Mouse (Mus musculus): ENCODE data around the gene Gm5108. TPM values are rescaled to one million over a fixed set of nuclear protein-coding genes. Genes with fewer than 3 reads are reported as not detected.

The Gm5108 gene
- polyA plus RNA-seq, 1 experiment = not detected

GRCm38 (mm10) chr5:67944074-67944785 lies 2.8 kb downstream of the Gm5108 start:
- Histone ChIP-seq H3K27me3 (ENCODE audit: control insufficient read depth, insufficient read depth, insufficient read length) (no peaks in the 10 kb centered on the region), H3K79me3 (ENCODE audit: low read depth) (no peaks in the 10 kb centered on the region), H3K79me2 (ENCODE audit: control insufficient read depth, insufficient read depth) (no peaks in the 10 kb centered on the region), H3K4me3 (ENCODE audit: insufficient read depth, poor library complexity, severe bottlenecking) (no peak overlapping the region), H3K36me3 (ENCODE audit: control insufficient read depth, insufficient read depth) (no peaks in the 10 kb centered on the region), H3ac (ENCODE audit: control insufficient read depth, insufficient read length, low read depth) (no peak overlapping the region)
- TF ChIP-seq CEBPB (IDR thresholded peaks at IDR 0.05; ENCODE audit: low read depth) (no peak), MAX (IDR thresholded peaks at IDR 0.05) (no peak), FOSL1 (IDR thresholded peaks at IDR 0.05; ENCODE audit: insufficient read depth, low read length, poor library complexity, severe bottlenecking) (no peak), USF1 (IDR thresholded peaks at IDR 0.05; ENCODE audit: low read depth) (no peak), CTCF (IDR thresholded peaks at IDR 0.05; ENCODE audit: control insufficient read depth, insufficient read depth, insufficient read length) (no peak), MYOG (IDR thresholded peaks at IDR 0.05; ENCODE audit: control insufficient read depth, extremely low read depth, insufficient read length) (no peak), MYOD1 (IDR thresholded peaks at IDR 0.05; ENCODE audit: control insufficient read depth, insufficient read length, low read depth) (no peak)

- no peak within 1 kb of the TSS for H3K4me3 ChIP-seq (ENCODE audit: insufficient read depth, poor library complexity, severe bottlenecking)
- H3K27me3 ChIP-seq (ENCODE audit: control insufficient read depth, insufficient read depth, insufficient read length) = no peaks in the 10 kb centered on the region
Measured at GRCm38 (mm10) chr5:67946321-67946720, 4.9 kb downstream of the Gm5108 start, which contains the start of gene Gm21905. TSS of gene Gm21905 (minus strand) at chr5:67946421.

GRCm38 (mm10) chr5:67947006-67947405 lies 5.5 kb downstream of the Gm5108 start:
- H3K27me3 ChIP-seq (ENCODE audit: control insufficient read depth, insufficient read depth, insufficient read length) = no peaks in the 10 kb centered on the region
- H3K79me2 ChIP-seq (ENCODE audit: control insufficient read depth, insufficient read depth) = no peaks in the 10 kb centered on the region
- no peak overlapping the region for H3K4me3 ChIP-seq (ENCODE audit: insufficient read depth, poor library complexity, severe bottlenecking)
- H3K79me3 ChIP-seq (ENCODE audit: low read depth) = no peaks in the 10 kb centered on the region
- TF ChIP-seq CEBPB (IDR thresholded peaks at IDR 0.05; ENCODE audit: low read depth) = no peak
- TF ChIP-seq FOSL1 (IDR thresholded peaks at IDR 0.05; ENCODE audit: insufficient read depth, low read length, poor library complexity, severe bottlenecking) = no peak
- TF ChIP-seq MYOD1 (IDR thresholded peaks at IDR 0.05; ENCODE audit: control insufficient read depth, insufficient read length, low read depth) = no peak
- TF ChIP-seq MAX (IDR thresholded peaks at IDR 0.05) = no peak
- no peak for TF ChIP-seq USF1 (IDR thresholded peaks at IDR 0.05; ENCODE audit: low read depth)
- no peak for TF ChIP-seq CTCF (IDR thresholded peaks at IDR 0.05; ENCODE audit: control insufficient read depth, insufficient read depth, insufficient read length)
- TF ChIP-seq MYOG (IDR thresholded peaks at IDR 0.05; ENCODE audit: control insufficient read depth, extremely low read depth, insufficient read length) = no peak
- H3K36me3 ChIP-seq (ENCODE audit: control insufficient read depth, insufficient read depth) = no peaks in the 10 kb centered on the region
- no peak overlapping the region for H3ac ChIP-seq (ENCODE audit: control insufficient read depth, insufficient read length, low read depth)

More at GRCm38 (mm10) chr5:67946321-67946720, 4.9 kb downstream of the Gm5108 start, which contains the start of gene Gm21905:
- TF ChIP-seq MYOD1 (IDR thresholded peaks at IDR 0.05; ENCODE audit: control insufficient read depth, insufficient read length, low read depth) (no peak), MYOG (IDR thresholded peaks at IDR 0.05; ENCODE audit: control insufficient read depth, extremely low read depth, insufficient read length) (no peak), FOSL1 (IDR thresholded peaks at IDR 0.05; ENCODE audit: insufficient read depth, low read length, poor library complexity, severe bottlenecking) (no peak), USF1 (IDR thresholded peaks at IDR 0.05; ENCODE audit: low read depth) (no peak), CEBPB (IDR thresholded peaks at IDR 0.05; ENCODE audit: low read depth) (no peak), CTCF (IDR thresholded peaks at IDR 0.05; ENCODE audit: control insufficient read depth, insufficient read depth, insufficient read length) (no peak), MAX (IDR thresholded peaks at IDR 0.05) (no peak)
- Histone ChIP-seq H3K36me3 (ENCODE audit: control insufficient read depth, insufficient read depth) (no peaks in the 10 kb centered on the region), H3K79me2 (ENCODE audit: control insufficient read depth, insufficient read depth) (no peaks in the 10 kb centered on the region), H3ac (ENCODE audit: control insufficient read depth, insufficient read length, low read depth) (no peak within 1 kb of the TSS), H3K79me3 (ENCODE audit: low read depth) (no peaks in the 10 kb centered on the region)

- Histone ChIP-seq H3K79me2 (ENCODE audit: control insufficient read depth, insufficient read depth) (no peaks in the 10 kb centered on the region), H3ac (ENCODE audit: control insufficient read depth, insufficient read length, low read depth) (no peak overlapping the region), H3K4me3 (ENCODE audit: insufficient read depth, poor library complexity, severe bottlenecking) (no peak overlapping the region), H3K79me3 (ENCODE audit: low read depth) (no peaks in the 10 kb centered on the region), H3K36me3 (ENCODE audit: control insufficient read depth, insufficient read depth) (no peaks in the 10 kb centered on the region), H3K27me3 (ENCODE audit: control insufficient read depth, insufficient read depth, insufficient read length) (no peaks in the 10 kb centered on the region)
- TF ChIP-seq MYOD1 (IDR thresholded peaks at IDR 0.05; ENCODE audit: control insufficient read depth, insufficient read length, low read depth) (no peak), MYOG (IDR thresholded peaks at IDR 0.05; ENCODE audit: control insufficient read depth, extremely low read depth, insufficient read length) (no peak), MAX (IDR thresholded peaks at IDR 0.05) (no peak), FOSL1 (IDR thresholded peaks at IDR 0.05; ENCODE audit: insufficient read depth, low read length, poor library complexity, severe bottlenecking) (no peak), CTCF (IDR thresholded peaks at IDR 0.05; ENCODE audit: control insufficient read depth, insufficient read depth, insufficient read length) (no peak), CEBPB (IDR thresholded peaks at IDR 0.05; ENCODE audit: low read depth) (no peak), USF1 (IDR thresholded peaks at IDR 0.05; ENCODE audit: low read depth) (no peak)
Measured at GRCm38 (mm10) chr5:67948074-67948473, 6.6 kb downstream of the Gm5108 start.

- H3K79me3 ChIP-seq (ENCODE audit: low read depth) = no peaks in the 10 kb centered on the region
- H3K4me3 ChIP-seq (ENCODE audit: insufficient read depth, poor library complexity, severe bottlenecking) = no peak overlapping the region
- H3K79me2 ChIP-seq (ENCODE audit: control insufficient read depth, insufficient read depth) = no peaks in the 10 kb centered on the region
- H3ac ChIP-seq (ENCODE audit: control insufficient read depth, insufficient read length, low read depth) = no peak overlapping the region
- no peaks in the 10 kb centered on the region for H3K27me3 ChIP-seq (ENCODE audit: control insufficient read depth, insufficient read depth, insufficient read length)
- H3K36me3 ChIP-seq (ENCODE audit: control insufficient read depth, insufficient read depth) = no peaks in the 10 kb centered on the region
- TF ChIP-seq MYOD1 (IDR thresholded peaks at IDR 0.05; ENCODE audit: control insufficient read depth, insufficient read length, low read depth) (no peak), MYOG (IDR thresholded peaks at IDR 0.05; ENCODE audit: control insufficient read depth, extremely low read depth, insufficient read length) (no peak), USF1 (IDR thresholded peaks at IDR 0.05; ENCODE audit: low read depth) (no peak), MAX (IDR thresholded peaks at IDR 0.05) (no peak), FOSL1 (IDR thresholded peaks at IDR 0.05; ENCODE audit: insufficient read depth, low read length, poor library complexity, severe bottlenecking) (no peak), CTCF (IDR thresholded peaks at IDR 0.05; ENCODE audit: control insufficient read depth, insufficient read depth, insufficient read length) (no peak), CEBPB (IDR thresholded peaks at IDR 0.05; ENCODE audit: low read depth) (no peak)
Measured at GRCm38 (mm10) chr5:67954097-67954496, 12.6 kb downstream of the Gm5108 start.

Measured in C2C12 (cell line).